Mouse (Mus musculus) megakaryocyte, embryonic 14.5 days (primary cell): ENCODE measurements at regions not wholly inside any gene's neighbourhood (a gene's known extent, or its start where the extent isn't known, plus 50 kb on each side); places are given as distances from the start of the nearest gene placed in this dataset.
A peak's percentile ranks its signal among the peaks of the same experiment; 100 is the strongest.

ENCODE experiments used
- H3K27me3 ChIP-seq: replicated peaks from 2 replicates; pipeline ENCODE3; 2012; ENCODE audit warnings: inconsistent platforms
- H3K36me3 ChIP-seq: replicated peaks from 2 replicates; pipeline ENCODE3; 2012; ENCODE audit warnings: low read length, inconsistent platforms, mixed read lengths
- H3K4me1 ChIP-seq: 2 replicates; pipeline ENCODE4 v1.6.1; 2012; ENCODE audit warnings: inconsistent platforms
- H3K4me3 ChIP-seq: replicated peaks from 2 replicates; pipeline ENCODE3; 2012; ENCODE audit warnings: moderate library complexity, mild to moderate bottlenecking, inconsistent platforms
- H3K9me3 ChIP-seq: 2 replicates; pipeline ENCODE4 v1.6.1; 2012; ENCODE audit warnings: inconsistent platforms
- FLI1 ChIP-seq: IDR thresholded peaks from 2 replicates; pipeline ENCODE4 v1.6.1; 2012; ENCODE audit warnings: low read length, inconsistent platforms, mixed read lengths
- GATA1 ChIP-seq: IDR thresholded peaks from 3 replicates; pipeline ENCODE4 v1.6.1; 2012; ENCODE audit warnings: mixed read lengths, low read length, inconsistent platforms, borderline replicate concordance

DNA sequence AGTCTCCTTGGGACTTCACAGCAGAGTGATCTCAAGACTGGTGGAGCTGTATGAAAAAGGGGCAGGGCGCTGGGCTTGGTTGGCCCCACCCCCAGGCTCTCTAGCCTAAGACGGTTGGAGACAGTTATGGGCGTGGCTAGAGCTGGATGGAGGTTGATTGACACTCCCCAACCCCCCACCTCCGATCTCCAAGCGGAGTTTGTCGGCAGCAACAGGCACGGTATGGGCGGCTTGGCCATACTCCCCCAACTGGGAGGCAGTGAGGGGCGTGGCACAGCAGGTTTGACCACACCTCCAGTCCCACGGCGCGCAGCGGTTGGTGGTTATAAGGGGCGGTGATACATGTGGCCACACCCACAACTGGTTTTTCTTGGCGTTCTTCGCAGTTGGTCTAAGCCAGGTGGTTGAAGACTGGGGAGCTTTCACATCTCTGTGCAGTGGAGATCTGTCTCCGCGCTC, 120.8 kb upstream of the Lemd2 start:
- TF ChIP-seq FLI1 (no peak), GATA1 (no peak)
- Histone ChIP-seq H3K36me3 (no peaks in the 10 kb centered on the region), H3K4me3 (peak overlapping the region; percentile 84), H3K4me1 (peaks cover 25% of the 10 kb centered on the region), H3K9me3 (peaks cover 26% of the 10 kb centered on the region), H3K27me3 (peaks cover 64% of the 10 kb centered on the region)

DNA sequence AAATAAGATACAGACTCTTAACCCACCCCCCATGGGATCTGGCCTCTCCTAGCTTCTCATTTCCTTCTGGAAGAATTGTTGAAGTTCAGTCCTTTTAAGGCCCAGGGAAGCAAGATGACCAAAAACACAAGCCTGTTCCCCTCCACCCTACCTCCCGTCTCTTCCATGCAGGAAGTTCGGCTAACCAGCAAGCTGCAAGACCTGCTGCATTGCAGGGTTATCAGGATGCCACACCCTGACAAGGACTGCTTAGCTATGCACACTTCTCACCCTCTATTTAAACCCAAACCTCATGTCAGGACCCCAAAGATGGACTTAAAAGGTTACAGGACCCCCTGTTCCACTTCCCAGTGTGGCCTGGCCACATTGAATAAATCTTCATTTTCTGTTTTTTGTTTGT, 119.2 kb upstream of the Lemd2 start:
- peaks cover 26% of the 10 kb centered on the region for H3K9me3 ChIP-seq
- no peak for TF ChIP-seq GATA1
- TF ChIP-seq FLI1, result no peak
- peak overlapping the region; percentile 55 for H3K4me3 ChIP-seq
- no peaks in the 10 kb centered on the region for H3K36me3 ChIP-seq
- H3K27me3 ChIP-seq, result peaks cover 63% of the 10 kb centered on the region
- peaks cover 29% of the 10 kb centered on the region for H3K4me1 ChIP-seq

DNA sequence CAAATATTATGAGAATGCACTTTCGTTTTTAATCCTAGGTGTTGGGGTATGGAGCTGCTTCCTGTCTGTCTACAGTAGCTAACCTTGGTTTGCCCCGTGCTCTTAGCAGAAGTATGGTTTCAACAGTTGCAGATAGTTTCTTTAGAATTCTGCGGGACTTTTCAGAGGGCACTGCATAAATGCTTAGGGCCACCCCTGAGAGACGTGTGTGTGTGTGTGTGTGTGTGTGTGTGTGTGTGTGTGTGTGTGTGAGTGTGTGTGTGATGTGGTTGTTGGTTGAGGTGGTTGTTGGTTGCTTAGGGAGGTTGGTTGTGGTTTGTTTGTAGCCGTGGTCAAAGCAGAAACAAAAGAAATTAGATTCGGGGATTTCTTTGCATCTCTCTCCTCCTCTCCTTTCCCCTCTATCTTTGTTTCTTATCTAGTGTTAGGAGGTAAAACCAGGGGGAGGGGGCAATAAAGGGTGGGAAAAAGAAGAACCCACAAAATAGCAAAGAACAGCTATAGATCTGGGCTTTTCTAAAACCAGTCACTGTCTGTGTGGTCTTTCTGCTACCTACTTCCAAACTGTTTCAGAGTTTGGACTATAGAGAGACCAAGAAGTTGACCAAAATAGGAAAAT, 118.7 kb upstream of the Lemd2 start:
- Histone ChIP-seq H3K4me3 (no peak overlapping the region), H3K36me3 (no peaks in the 10 kb centered on the region), H3K9me3 (peaks cover 26% of the 10 kb centered on the region), H3K4me1 (peaks cover 34% of the 10 kb centered on the region), H3K27me3 (peaks cover 63% of the 10 kb centered on the region)
- TF ChIP-seq FLI1 (no peak), GATA1 (no peak)

DNA sequence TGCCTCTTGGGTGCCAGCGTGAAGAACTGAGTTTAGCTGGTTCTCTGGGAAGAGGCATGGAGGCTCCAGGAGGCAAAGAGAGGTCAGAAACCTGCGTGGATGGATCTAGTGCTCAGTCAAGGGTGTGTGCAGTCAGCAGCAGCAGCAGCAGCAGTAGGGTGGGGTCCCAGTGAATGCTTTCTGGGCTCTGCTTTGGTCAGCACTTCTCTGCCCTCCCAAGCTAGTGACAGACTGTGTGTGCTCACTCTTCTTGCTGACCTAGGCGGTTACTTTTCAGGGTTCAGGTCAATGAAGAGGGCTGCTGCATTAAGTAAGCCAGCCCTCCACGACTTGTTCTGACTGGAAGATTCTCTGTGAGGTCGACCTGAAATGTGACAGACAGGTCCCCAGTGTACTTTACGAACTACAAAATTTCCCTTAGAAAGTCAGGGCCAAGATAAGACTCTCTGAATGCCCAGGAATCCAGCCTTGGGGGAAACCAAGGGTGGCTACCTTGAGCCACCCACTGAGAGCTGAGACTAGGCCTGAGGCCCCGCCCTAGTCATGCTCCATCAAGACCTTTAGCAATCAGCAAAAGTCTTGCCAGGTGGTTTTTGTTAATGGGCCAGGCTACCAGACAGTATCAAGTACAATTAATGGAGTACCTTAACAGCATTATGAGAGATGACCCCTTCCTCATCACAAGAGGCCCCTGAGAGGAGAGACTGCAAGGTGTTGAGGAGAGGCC, 114.9 kb upstream of the Lemd2 start:
- TF ChIP-seq FLI1, result no peak
- no peak for TF ChIP-seq GATA1
- Histone ChIP-seq H3K27me3 (peaks cover 73% of the 10 kb centered on the region), H3K9me3 (no peaks in the 10 kb centered on the region), H3K4me1 (peaks cover 37% of the 10 kb centered on the region), H3K4me3 (no peak overlapping the region), H3K36me3 (no peaks in the 10 kb centered on the region)

DNA sequence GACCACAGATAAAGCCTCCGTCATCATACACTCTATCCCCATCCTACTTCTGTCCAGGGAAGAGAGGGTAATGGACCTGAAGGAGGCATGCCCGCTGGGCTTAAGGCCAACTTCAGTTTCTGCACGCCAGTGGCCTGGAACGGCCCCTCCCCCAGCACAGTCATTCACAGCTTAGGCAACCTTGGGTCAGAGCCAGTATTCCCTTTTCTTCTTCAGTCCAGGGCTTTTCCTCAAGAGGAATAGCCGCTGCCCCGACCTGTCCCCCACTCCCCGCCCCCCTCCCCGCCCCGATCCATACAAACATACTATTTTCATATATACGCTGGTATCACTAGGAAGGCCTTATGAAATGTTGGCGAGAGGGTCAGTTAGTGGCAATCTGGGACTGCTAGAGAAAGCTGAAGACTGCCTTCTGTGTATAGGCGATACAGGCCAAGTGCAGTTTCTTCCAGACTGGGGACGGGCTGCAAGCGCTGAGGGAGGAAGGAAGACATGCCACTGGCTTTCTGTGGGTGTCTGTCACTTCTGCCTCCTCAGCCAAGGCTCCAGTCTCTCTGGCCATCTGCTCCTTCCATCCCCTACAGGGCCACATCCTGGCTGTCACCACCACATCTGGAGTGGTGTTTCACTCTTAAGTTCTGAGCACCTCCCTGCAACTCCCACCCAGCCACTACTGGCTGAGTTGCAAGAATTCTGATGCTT, 113.5 kb upstream of the Lemd2 start:
- Histone ChIP-seq H3K36me3 (no peaks in the 10 kb centered on the region), H3K4me3 (peak overlapping the region; percentile 19), H3K27me3 (peaks cover 84% of the 10 kb centered on the region), H3K4me1 (peaks cover 26% of the 10 kb centered on the region), H3K9me3 (no peaks in the 10 kb centered on the region)
- no peak for TF ChIP-seq GATA1
- TF ChIP-seq FLI1, result no peak

- TF ChIP-seq GATA1 (no peak), FLI1 (no peak)
- Histone ChIP-seq H3K27me3 (peaks cover 85% of the 10 kb centered on the region), H3K4me1 (peaks cover 20% of the 10 kb centered on the region), H3K36me3 (no peaks in the 10 kb centered on the region), H3K4me3 (no peak overlapping the region), H3K9me3 (no peaks in the 10 kb centered on the region)
Observed at GRCm38 (mm10) chr17:27316711-27317575, 112.7 kb upstream of the Lemd2 start.

- Histone ChIP-seq H3K4me3 (no peak overlapping the region), H3K4me1 (peaks cover 20% of the 10 kb centered on the region), H3K27me3 (peaks cover 91% of the 10 kb centered on the region), H3K36me3 (no peaks in the 10 kb centered on the region), H3K9me3 (no peaks in the 10 kb centered on the region)
- TF ChIP-seq GATA1, result no peak
- TF ChIP-seq FLI1, result no peak
Observed at GRCm38 (mm10) chr17:27315947-27316628, 111.8 kb upstream of the Lemd2 start.

- Histone ChIP-seq H3K9me3 (no peaks in the 10 kb centered on the region), H3K27me3 (peaks cover 90% of the 10 kb centered on the region), H3K36me3 (no peaks in the 10 kb centered on the region), H3K4me3 (no peak overlapping the region), H3K4me1 (peaks cover 20% of the 10 kb centered on the region)
- no peak for TF ChIP-seq FLI1
- no peak for TF ChIP-seq GATA1
Observed at GRCm38 (mm10) chr17:27315428-27315827, 111.2 kb upstream of the Lemd2 start.

- Histone ChIP-seq H3K27me3 (peaks cover 91% of the 10 kb centered on the region), H3K9me3 (no peaks in the 10 kb centered on the region)
Observed at GRCm38 (mm10) chr17:27314821-27315392, 110.6 kb upstream of the Lemd2 start.

More at GRCm38 (mm10) chr17:27314821-27315392, 110.6 kb upstream of the Lemd2 start:
- Histone ChIP-seq H3K4me3 (no peak overlapping the region), H3K36me3 (no peaks in the 10 kb centered on the region), H3K4me1 (peaks cover 23% of the 10 kb centered on the region)
- no peak for TF ChIP-seq GATA1
- no peak for TF ChIP-seq FLI1
